Mouse (Mus musculus) embryonic facial prominence, embryonic 11.5 days (tissue): Measurements from ENCODE around the gene Gm28035. TPM values are rescaled to one million over a fixed set of nuclear protein-coding genes. Genes with fewer than 3 reads are reported as not detected.

Experiments used
- ATAC-seq: fragments of 200-750 bp; cut with Nextera tagmentation; replicated peaks from 2 replicates; pipeline ENCODE4 v1.8.0; 2017; ENCODE audit warnings: low read depth; ENCODE audit not compliant: insufficient number of reproducible peaks, low FRiP score, low TSS enrichment
- DNase-seq: peaks from one replicate; pipeline ENCODE4 v3.0.0-alpha.2; 2015; ENCODE audit warnings: low spot score
- H3K27ac ChIP-seq: fragments of 300-500 bp; sonication (generic); replicated peaks from 2 replicates; pipeline ENCODE4 v1.5.1; 2014; ENCODE audit warnings: mild to moderate bottlenecking, low read depth, low read length, control low read depth
- H3K27me3 ChIP-seq: fragments of 300-500 bp; sonication (generic); 2 replicates; pipeline ENCODE4 v1.6.1; 2014; ENCODE audit warnings: mild to moderate bottlenecking, low read length, moderate library complexity, mixed read lengths; ENCODE audit not compliant: control insufficient read depth, insufficient read depth
- H3K36me3 ChIP-seq: fragments of 300-500 bp; sonication (generic); replicated peaks from 2 replicates; pipeline ENCODE4 v1.6.1; 2014; ENCODE audit warnings: low read depth, mild to moderate bottlenecking, low read length, moderate library complexity, mixed read lengths; ENCODE audit not compliant: control insufficient read depth, insufficient read depth
- H3K4me1 ChIP-seq: fragments of 300-500 bp; sonication (generic); 2 replicates; pipeline ENCODE4 v1.6.1; 2014; ENCODE audit warnings: low read length, mixed read lengths; ENCODE audit not compliant: control insufficient read depth, insufficient read depth
- H3K4me2 ChIP-seq: fragments of 300-500 bp; sonication (generic); 2 replicates; pipeline ENCODE4 v1.6.1; 2014; ENCODE audit warnings: low read depth, mild to moderate bottlenecking, control low read depth, low read length, moderate library complexity
- H3K4me3 ChIP-seq: fragments of 300-500 bp; sonication (generic); 2 replicates; pipeline ENCODE4 v1.5.1; 2014; ENCODE audit warnings: low read depth, low read length, control low read depth
- H3K9ac ChIP-seq: fragments of 300-500 bp; sonication (generic); replicated peaks from 2 replicates; pipeline ENCODE4 v1.6.1; 2014; ENCODE audit warnings: mild to moderate bottlenecking, control low read depth, low read length
- H3K9me3 ChIP-seq: fragments of 300-500 bp; sonication (generic); replicated peaks from 2 replicates; pipeline ENCODE4 v1.6.1; 2016; ENCODE audit warnings: mild to moderate bottlenecking, low read length, inconsistent platforms, mixed read lengths; ENCODE audit not compliant: control insufficient read depth
- WGBS: fragments of 180-500 bp; shearing (Covaris S2); extraction: QIAGEN DNeasy Blood & Tissue Kit; methylation state at CpG from one replicate; pipeline ENCODE4 v1.1.7; 2014; 5-methylcytosine and 5-hydroxymethylcytosine counted together
- polyA plus RNA-seq: library from polyadenylated mRNA; unstranded; fragments of >200 nt; fragmentation: Nextera tagmentation; extraction: Ambion mirVana; gene quantifications from 2 replicates; pipeline ENCODE4 v1.2.1, GENCODE M21; 2014

Gene Gm28035
- polyA plus RNA-seq, 1 experiment from 2014 or later: 0.13 TPM

GRCm38 (mm10) chr2:30328791-30329190 lies 88.4 kb downstream of the Gm28035 start:
- no peaks in the 10 kb centered on the region for H3K9me3 ChIP-seq
- DNase-seq (no peak), ATAC-seq (no peak)
- no peaks in the 10 kb centered on the region for H3K27me3 ChIP-seq
- 90% methylated on average over 3 of the region's 3 CpGs for WGBS
- H3K4me3 ChIP-seq: no peak overlapping the region
- no peak overlapping the region for H3K4me2 ChIP-seq
- no peak overlapping the region for H3K27ac ChIP-seq
- H3K9ac ChIP-seq: no peak overlapping the region
- no peaks in the 10 kb centered on the region for H3K4me1 ChIP-seq
- H3K36me3 ChIP-seq: peaks cover 18% of the 10 kb centered on the region

Other genes starting within 250 kb of the Gm28035 start
- 29.7 and 29.8 TPM in 2 replicates for gene Wdr34, start 191.7 kb upstream of the Gm28035 start, polyA plus RNA-seq
- 705 and 768 TPM in 2 replicates for gene Set, start 183.2 kb upstream of the Gm28035 start, polyA plus RNA-seq
- 7.8 and 8.8 TPM in 2 replicates for gene Pkn3, start 162.9 kb upstream of the Gm28035 start, polyA plus RNA-seq
- 30.9 and 31.6 TPM in 2 replicates for gene Zdhhc12, start 146.9 kb upstream of the Gm28035 start, polyA plus RNA-seq
- gene Zer1, start 116.0 kb upstream of the Gm28035 start, polyA plus RNA-seq: 5.2 and 5.3 TPM in 2 replicates
- 11.0 and 14.1 TPM in 2 replicates for gene Tbc1d13, start 106.8 kb upstream of the Gm28035 start, polyA plus RNA-seq
- 14.4 and 16.9 TPM in 2 replicates for gene Endog, start 69.1 kb upstream of the Gm28035 start, polyA plus RNA-seq
- 75.4 and 82.5 TPM in 2 replicates for gene Spout1, start 62.1 kb upstream of the Gm28035 start, polyA plus RNA-seq
- 6.7 and 8.1 TPM in 2 replicates for gene Kyat1, start 34.7 kb upstream of the Gm28035 start, polyA plus RNA-seq
- gene Lrrc8a, start 2.9 kb upstream of the Gm28035 start, polyA plus RNA-seq: 50.3 and 50.5 TPM in 2 replicates
- 2.3 and 4.5 TPM in 2 replicates for gene Phyhd1, start 25.6 kb downstream of the Gm28035 start, polyA plus RNA-seq
- not detected in 2 replicates for gene Gm28038, start 40.5 kb downstream of the Gm28035 start, polyA plus RNA-seq
- 21.5 and 26.5 TPM in 2 replicates for gene Dolk, start 45.8 kb downstream of the Gm28035 start, polyA plus RNA-seq
- 54.0 and 58.9 TPM in 2 replicates for gene Nup188, start 45.8 kb downstream of the Gm28035 start, polyA plus RNA-seq
- 41.6 and 50.0 TPM in 2 replicates for gene Sh3glb2, start 118.8 kb downstream of the Gm28035 start, polyA plus RNA-seq
- gene Miga2, start 123.7 kb downstream of the Gm28035 start, polyA plus RNA-seq: 15.6 and 18.0 TPM in 2 replicates
- 29.1 and 33.4 TPM in 2 replicates for gene Dolpp1, start 151.7 kb downstream of the Gm28035 start, polyA plus RNA-seq
- 24.0 and 29.6 TPM in 2 replicates for gene Crat, start 175.2 kb downstream of the Gm28035 start, polyA plus RNA-seq
- 53.7 and 62.4 TPM in 2 replicates for gene Ptpa, start 175.5 kb downstream of the Gm28035 start, polyA plus RNA-seq
- 6.6 and 12.6 TPM in 2 replicates for gene Ier5l, start 233.7 kb downstream of the Gm28035 start, polyA plus RNA-seq